Mouse (Mus musculus) limb, embryonic 10.5 days (tissue): ENCODE measurements at regions not wholly inside any gene's neighbourhood (a gene's known extent, or its start where the extent isn't known, plus 50 kb on each side); places are given as distances from the start of the nearest gene placed in this dataset.

ENCODE experiments used
- DNase-seq: peaks from one replicate; pipeline ENCODE4 v3.0.0-alpha.2; 2017; ENCODE audit warnings: low spot score
- H3K27ac ChIP-seq: fragments of 300-500 bp; sonication (generic); 2 replicates; pipeline ENCODE4 v1.5.1; 2016; ENCODE audit warnings: mild to moderate bottlenecking
- H3K27me3 ChIP-seq: fragments of 300-500 bp; sonication (generic); 2 replicates; pipeline ENCODE4 v1.6.1; 2016; ENCODE audit warnings: low read depth, mild to moderate bottlenecking; ENCODE audit not compliant: poor library complexity, severe bottlenecking
- H3K36me3 ChIP-seq: fragments of 300-500 bp; sonication (generic); 2 replicates; pipeline ENCODE4 v1.6.1; 2016; ENCODE audit warnings: mild to moderate bottlenecking, moderate library complexity
- H3K4me1 ChIP-seq: fragments of 300-500 bp; sonication (generic); 2 replicates; pipeline ENCODE4 v1.6.1; 2016
- H3K4me3 ChIP-seq: fragments of 300-500 bp; sonication (generic); 2 replicates; pipeline ENCODE4 v1.5.1; 2016; ENCODE audit warnings: mild to moderate bottlenecking, moderate library complexity
- H3K9me3 ChIP-seq: fragments of 300-500 bp; sonication (generic); replicated peaks from 2 replicates; pipeline ENCODE4 v1.6.1; 2016; ENCODE audit warnings: mild to moderate bottlenecking
- WGBS: fragments of 180-500 bp; shearing (Covaris S2); methylation state at CpG from one replicate; pipeline ENCODE4 v1.1.7; 2016; 5-methylcytosine and 5-hydroxymethylcytosine counted together

GRCm38 (mm10) chr11:55974224-55974875, 66.5 kb downstream of the Nmur2 start:
- H3K27me3 ChIP-seq: no peaks in the 10 kb centered on the region
- H3K27ac ChIP-seq: no peak overlapping the region
- WGBS: 37% methylated on average over 10 of the region's 10 CpGs
- H3K4me3 ChIP-seq: no peak overlapping the region
- no peaks in the 10 kb centered on the region for H3K9me3 ChIP-seq
- DNase-seq: no peak
- 0 out of 2 replicates have a peak, but pooled peaks cover 3% of the 10 kb centered on the region for H3K4me1 ChIP-seq
- no peaks in the 10 kb centered on the region for H3K36me3 ChIP-seq

- H3K27ac ChIP-seq: no peak overlapping the region
- no peak overlapping the region for H3K4me3 ChIP-seq
- H3K9me3 ChIP-seq: no peaks in the 10 kb centered on the region
- DNase-seq: no peak
- no peaks in the 10 kb centered on the region for H3K27me3 ChIP-seq
- H3K4me1 ChIP-seq: 0 out of 2 replicates have a peak, but pooled peaks cover 5% of the 10 kb centered on the region
- no peaks in the 10 kb centered on the region for H3K36me3 ChIP-seq
Measured at GRCm38 (mm10) chr11:55966580-55966979, 74.2 kb downstream of the Nmur2 start.

GRCm38 (mm10) chr11:55958372-55958771, 82.4 kb downstream of the Nmur2 start:
- Histone ChIP-seq H3K4me3 (no peak overlapping the region), H3K27me3 (no peaks in the 10 kb centered on the region), H3K36me3 (no peaks in the 10 kb centered on the region), H3K4me1 (peaks cover 5% of the 10 kb centered on the region; the same call in 1 of the 2 replicates), H3K27ac (no peak overlapping the region), H3K9me3 (no peaks in the 10 kb centered on the region)
- 45% methylated on average over 1 of the region's 1 CpGs for WGBS
- DNase-seq: no peak

GRCm38 (mm10) chr11:55957355-55957754, 83.5 kb downstream of the Nmur2 start:
- Histone ChIP-seq H3K36me3 (no peaks in the 10 kb centered on the region), H3K4me1 (peaks cover 5% of the 10 kb centered on the region; the same call in 1 of the 2 replicates), H3K4me3 (no peak overlapping the region), H3K27ac (no peak overlapping the region), H3K27me3 (no peaks in the 10 kb centered on the region), H3K9me3 (no peaks in the 10 kb centered on the region)
- WGBS: 83% methylated on average over 2 of the region's 2 CpGs
- DNase-seq: no peak

GRCm38 (mm10) chr11:55953696-55954095, 87.1 kb downstream of the Nmur2 start:
- WGBS: 2% methylated on average over 2 of the region's 2 CpGs
- Histone ChIP-seq H3K4me1 (peaks cover 5% of the 10 kb centered on the region; the same call in 1 of the 2 replicates), H3K27me3 (no peaks in the 10 kb centered on the region), H3K36me3 (no peaks in the 10 kb centered on the region), H3K27ac (no peak overlapping the region), H3K4me3 (no peak overlapping the region), H3K9me3 (no peaks in the 10 kb centered on the region)
- no peak for DNase-seq

- no peaks in the 10 kb centered on the region for H3K9me3 ChIP-seq
- 87% methylated on average over 3 of the region's 3 CpGs for WGBS
Measured at GRCm38 (mm10) chr11:55949596-55949995, 91.2 kb downstream of the Nmur2 start.

GRCm38 (mm10) chr11:55946629-55947240, 94.1 kb downstream of the Nmur2 start:
- H3K9me3 ChIP-seq: no peaks in the 10 kb centered on the region
- 18% methylated on average over 9 of the region's 9 CpGs for whole genome bisulfite sequencing
- no peak for DNase-seq
- no peaks in the 10 kb centered on the region for H3K4me1 ChIP-seq
- no peak overlapping the region for H3K4me3 ChIP-seq
- no peak overlapping the region for H3K27ac ChIP-seq
- no peaks in the 10 kb centered on the region for H3K27me3 ChIP-seq
- no peaks in the 10 kb centered on the region for H3K36me3 ChIP-seq

More at GRCm38 (mm10) chr11:55949596-55949995, 91.2 kb downstream of the Nmur2 start:
- Histone ChIP-seq H3K27me3 (no peaks in the 10 kb centered on the region), H3K27ac (no peak overlapping the region), H3K4me3 (no peak overlapping the region), H3K4me1 (peaks cover 5% of the 10 kb centered on the region; the same call in 1 of the 2 replicates), H3K36me3 (no peaks in the 10 kb centered on the region)
- DNase-seq: no peak

- WGBS: 78% methylated on average over 3 of the region's 3 CpGs
- no peaks in the 10 kb centered on the region for H3K36me3 ChIP-seq
- H3K4me1 ChIP-seq: no peaks in the 10 kb centered on the region
- DNase-seq: no peak
- no peaks in the 10 kb centered on the region for H3K27me3 ChIP-seq
- no peak overlapping the region for H3K27ac ChIP-seq
- H3K4me3 ChIP-seq: no peak overlapping the region
- no peaks in the 10 kb centered on the region for H3K9me3 ChIP-seq
Measured at GRCm38 (mm10) chr11:55946028-55946427, 94.8 kb downstream of the Nmur2 start.

- WGBS: 88% methylated on average over 2 of the region's 2 CpGs
- H3K27ac ChIP-seq: no peak overlapping the region
- no peak overlapping the region for H3K4me3 ChIP-seq
- no peaks in the 10 kb centered on the region for H3K9me3 ChIP-seq
- H3K36me3 ChIP-seq: no peaks in the 10 kb centered on the region
- no peaks in the 10 kb centered on the region for H3K4me1 ChIP-seq
- H3K27me3 ChIP-seq: no peaks in the 10 kb centered on the region
- DNase-seq: no peak
Measured at GRCm38 (mm10) chr11:55939983-55940382, 100.8 kb downstream of the Nmur2 start.

- Histone ChIP-seq H3K27me3 (no peaks in the 10 kb centered on the region), H3K27ac (no peak overlapping the region)
- 88% methylated on average over 5 of the region's 5 CpGs for WGBS
Measured at GRCm38 (mm10) chr11:55926366-55926765, 114.4 kb downstream of the Nmur2 start.

GRCm38 (mm10) chr11:55919066-55919465, 121.7 kb downstream of the Nmur2 start:
- H3K4me1 ChIP-seq: no peaks in the 10 kb centered on the region
- 85% methylated on average over 3 of the region's 3 CpGs for WGBS

More at GRCm38 (mm10) chr11:55926366-55926765, 114.4 kb downstream of the Nmur2 start:
- Histone ChIP-seq H3K4me1 (no peaks in the 10 kb centered on the region), H3K4me3 (no peak overlapping the region), H3K36me3 (no peaks in the 10 kb centered on the region), H3K9me3 (no peaks in the 10 kb centered on the region)
- DNase-seq: no peak

GRCm38 (mm10) chr11:55918411-55918810, 122.4 kb downstream of the Nmur2 start:
- H3K9me3 ChIP-seq: no peaks in the 10 kb centered on the region
- H3K4me3 ChIP-seq: no peak overlapping the region
- H3K36me3 ChIP-seq: no peaks in the 10 kb centered on the region
- H3K27me3 ChIP-seq: no peaks in the 10 kb centered on the region
- WGBS: 87% methylated on average over 5 of the region's 5 CpGs
- H3K27ac ChIP-seq: no peak overlapping the region
- no peak for DNase-seq
- H3K4me1 ChIP-seq: no peaks in the 10 kb centered on the region

More at GRCm38 (mm10) chr11:55919066-55919465, 121.7 kb downstream of the Nmur2 start:
- H3K27ac ChIP-seq: no peak overlapping the region
- H3K4me3 ChIP-seq: no peak overlapping the region
- no peaks in the 10 kb centered on the region for H3K36me3 ChIP-seq
- no peak for DNase-seq
- no peaks in the 10 kb centered on the region for H3K9me3 ChIP-seq
- H3K27me3 ChIP-seq: no peaks in the 10 kb centered on the region

- Histone ChIP-seq H3K4me3 (no peak overlapping the region), H3K36me3 (no peaks in the 10 kb centered on the region), H3K4me1 (no peaks in the 10 kb centered on the region), H3K27ac (no peak overlapping the region), H3K9me3 (no peaks in the 10 kb centered on the region), H3K27me3 (no peaks in the 10 kb centered on the region)
- DNase-seq: peak; percentile 73
- 21% methylated on average over 6 of the region's 6 CpGs for WGBS
Measured at GRCm38 (mm10) chr11:55897506-55897905, 143.3 kb downstream of the Nmur2 start.
